Mouse (Mus musculus) erythroblast, embryonic 14.5 days (primary cell): Measurements from ENCODE around the gene Cyth4. TPM values are rescaled to one million over a fixed set of nuclear protein-coding genes. Genes with fewer than 3 reads are reported as not detected.

ENCODE experiments used
- H3K27me3 ChIP-seq: 2 replicates; pipeline ENCODE4 v1.6.1; 2012; ENCODE audit warnings: inconsistent platforms; ENCODE audit not compliant: control insufficient read depth
- H3K36me3 ChIP-seq: 2 replicates; pipeline ENCODE4 v1.6.1; 2012; ENCODE audit warnings: mild to moderate bottlenecking, inconsistent platforms; ENCODE audit not compliant: control insufficient read depth
- H3K4me1 ChIP-seq: 2 replicates; pipeline ENCODE4 v1.6.1; 2012; ENCODE audit warnings: inconsistent platforms; ENCODE audit not compliant: control insufficient read depth
- H3K4me3 ChIP-seq: replicated peaks from 2 replicates; pipeline ENCODE3; 2012; ENCODE audit warnings: moderate library complexity, mild to moderate bottlenecking, inconsistent platforms
- H3K9me3 ChIP-seq: 2 replicates; pipeline ENCODE4 v1.6.1; 2012; ENCODE audit warnings: low read length, inconsistent platforms, mixed read lengths; ENCODE audit not compliant: control insufficient read depth
- GATA1 ChIP-seq: IDR thresholded peaks from 2 replicates; pipeline ENCODE4 v1.6.1; 2012; ENCODE audit warnings: low read length, inconsistent platforms, mixed read lengths
- TAL1 ChIP-seq: IDR thresholded peaks from 3 replicates; pipeline ENCODE4 v1.6.1; 2012; ENCODE audit warnings: low read length, inconsistent platforms, mixed read lengths
- polyA plus RNA-seq: library from polyadenylated mRNA; stranded (reverse); fragments of >175 nt; gene quantifications from 2 replicates; pipeline ENCODE4 v1.2.3, GENCODE M21; 2012

Cyth4 gene
- polyA plus RNA-seq, 1 experiment = 0.08 TPM

DNA sequence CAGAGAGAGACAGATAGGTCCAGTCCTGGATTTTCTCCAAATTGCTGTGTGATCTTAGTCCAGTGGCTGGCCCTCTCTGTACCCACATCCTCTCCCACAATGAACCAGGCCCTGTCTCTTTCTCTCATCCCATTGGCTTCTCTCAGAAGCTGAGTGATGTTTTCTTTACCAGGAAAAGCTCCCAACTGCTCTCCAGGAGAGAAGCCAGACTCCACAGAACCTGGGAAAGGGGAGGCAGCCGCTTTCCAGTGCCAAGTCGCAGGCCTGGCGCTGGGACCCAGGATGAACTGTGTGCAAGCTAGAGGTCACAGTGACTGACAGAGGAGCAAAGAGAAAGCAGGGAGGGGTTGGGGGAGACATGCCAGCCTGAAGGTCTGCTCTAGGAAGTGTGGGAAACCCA, 28.1 kb downstream of the Cyth4 start:
- no peaks in the 10 kb centered on the region for H3K36me3 ChIP-seq
- no peak overlapping the region for H3K4me3 ChIP-seq
- no peaks in the 10 kb centered on the region for H3K27me3 ChIP-seq
- no peaks in the 10 kb centered on the region for H3K9me3 ChIP-seq
- TF ChIP-seq TAL1 (no peak), GATA1 (no peak)
- H3K4me1 ChIP-seq = no peaks in the 10 kb centered on the region

DNA sequence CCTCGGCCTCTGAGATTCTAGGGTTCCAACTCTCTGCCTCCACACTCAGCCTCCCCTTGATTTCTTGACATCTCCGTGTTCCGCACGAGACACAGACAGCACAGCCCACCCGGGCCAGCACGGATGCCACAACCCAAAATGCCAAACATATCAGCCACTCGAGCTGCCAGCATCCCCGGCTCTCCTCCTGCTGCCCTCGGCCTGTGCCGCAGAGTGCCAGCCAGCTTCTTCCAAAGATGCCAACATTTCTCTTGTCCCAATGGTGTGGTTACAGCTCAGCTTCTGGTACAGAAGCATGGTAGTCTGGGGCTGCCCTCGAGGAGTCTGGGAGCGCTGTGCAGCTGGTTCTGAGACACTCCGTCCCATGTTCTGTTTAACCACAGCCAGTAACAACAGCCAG, 29.4 kb downstream of the Cyth4 start:
- H3K27me3 ChIP-seq = no peaks in the 10 kb centered on the region
- TF ChIP-seq GATA1 = no peak
- no peak for TF ChIP-seq TAL1

DNA sequence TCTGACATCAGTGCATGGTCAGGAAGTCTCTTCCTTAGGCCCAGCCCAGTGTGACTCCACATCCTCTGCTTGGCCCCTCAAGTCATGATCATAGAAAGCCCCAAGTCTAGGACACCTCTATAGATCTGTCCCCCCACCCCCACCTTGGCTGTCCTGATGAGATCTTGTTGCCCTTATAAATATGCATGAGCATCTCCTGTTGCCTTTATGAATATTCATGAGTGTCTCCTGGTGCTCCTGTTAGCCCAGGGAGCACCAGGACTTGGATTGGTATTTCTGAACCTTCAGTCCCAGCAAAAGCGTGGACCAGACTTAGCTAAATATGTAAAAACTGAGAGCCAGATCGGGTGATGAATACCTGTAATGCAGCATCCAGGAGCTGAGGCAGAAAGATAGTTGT, 35.5 kb downstream of the Cyth4 start:
- no peaks in the 10 kb centered on the region for H3K27me3 ChIP-seq

More for the DNA sequence above, 29.4 kb downstream of the Cyth4 start:
- no peaks in the 10 kb centered on the region for H3K36me3 ChIP-seq
- no peak overlapping the region for H3K4me3 ChIP-seq
- H3K9me3 ChIP-seq = no peaks in the 10 kb centered on the region
- H3K4me1 ChIP-seq = no peaks in the 10 kb centered on the region

GRCm38 (mm10) chr15:78633413-78633812, 36.6 kb downstream of the Cyth4 start:
- Histone ChIP-seq H3K36me3 (no peaks in the 10 kb centered on the region), H3K4me3 (no peak overlapping the region), H3K27me3 (no peaks in the 10 kb centered on the region), H3K4me1 (no peaks in the 10 kb centered on the region), H3K9me3 (no peaks in the 10 kb centered on the region)
- TF ChIP-seq GATA1 (no peak), TAL1 (no peak)

More for the DNA sequence above, 35.5 kb downstream of the Cyth4 start:
- Histone ChIP-seq H3K4me3 (no peak overlapping the region), H3K36me3 (no peaks in the 10 kb centered on the region), H3K4me1 (no peaks in the 10 kb centered on the region), H3K9me3 (no peaks in the 10 kb centered on the region)
- TF ChIP-seq GATA1 (no peak), TAL1 (no peak)

- TF ChIP-seq TAL1 = no peak
- TF ChIP-seq GATA1 = no peak
- H3K4me1 ChIP-seq = no peaks in the 10 kb centered on the region
- no peak overlapping the region for H3K4me3 ChIP-seq
- no peaks in the 10 kb centered on the region for H3K9me3 ChIP-seq
- no peaks in the 10 kb centered on the region for H3K27me3 ChIP-seq
- H3K36me3 ChIP-seq = no peaks in the 10 kb centered on the region
Measured at GRCm38 (mm10) chr15:78634095-78634737, 37.4 kb downstream of the Cyth4 start.

DNA sequence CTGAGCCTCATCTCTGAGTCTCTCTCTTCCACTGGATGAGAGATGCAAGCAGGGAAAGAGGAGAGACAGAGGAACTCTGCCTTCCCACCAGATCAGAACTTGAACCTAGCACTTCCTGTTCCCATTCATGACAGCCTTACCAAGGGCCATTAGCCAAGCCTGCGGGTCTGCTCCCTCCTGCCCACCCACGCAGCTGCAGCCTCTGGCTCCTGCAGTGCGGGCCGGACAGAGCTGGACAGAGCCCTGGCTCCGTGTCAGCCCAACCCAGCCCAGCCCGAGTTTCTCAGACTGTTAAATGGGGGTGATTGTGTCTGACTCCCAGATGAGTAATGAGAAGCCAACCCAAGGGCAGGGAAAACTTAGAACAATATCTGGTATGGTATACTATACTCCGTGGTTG, 38.4 kb downstream of the Cyth4 start:
- Histone ChIP-seq H3K36me3 (no peaks in the 10 kb centered on the region), H3K4me3 (no peak overlapping the region), H3K9me3 (no peaks in the 10 kb centered on the region), H3K4me1 (no peaks in the 10 kb centered on the region), H3K27me3 (no peaks in the 10 kb centered on the region)
- no peak for TF ChIP-seq TAL1
- TF ChIP-seq GATA1 = no peak

GRCm38 (mm10) chr15:78643633-78644032, 46.8 kb downstream of the Cyth4 start:
- Histone ChIP-seq H3K4me1 (no peaks in the 10 kb centered on the region), H3K36me3 (no peaks in the 10 kb centered on the region), H3K9me3 (no peaks in the 10 kb centered on the region), H3K4me3 (no peak overlapping the region), H3K27me3 (no peaks in the 10 kb centered on the region)
- TF ChIP-seq TAL1 (no peak), GATA1 (no peak)

DNA sequence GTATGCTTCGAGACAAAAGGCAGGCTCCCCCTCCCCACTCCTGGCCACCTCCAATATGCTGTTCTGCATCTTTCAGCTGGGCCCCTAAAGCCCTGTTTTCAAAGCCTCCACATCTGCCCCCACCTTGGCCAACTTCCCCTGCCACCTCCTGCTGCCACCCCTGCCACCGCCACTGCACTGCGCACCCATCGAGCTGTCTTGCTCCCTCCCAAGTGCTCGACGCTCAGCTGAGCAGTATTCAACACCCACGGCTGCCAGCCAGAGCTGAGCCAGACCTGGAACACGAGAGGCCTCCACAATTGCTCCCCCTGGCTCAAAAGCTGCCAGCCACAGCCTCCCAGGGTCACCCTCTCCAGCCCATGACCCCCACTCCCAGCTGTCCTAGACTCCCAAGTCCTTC, 47.8 kb downstream of the Cyth4 start:
- H3K27me3 ChIP-seq = no peaks in the 10 kb centered on the region
- H3K9me3 ChIP-seq = no peaks in the 10 kb centered on the region
- no peak for TF ChIP-seq GATA1
- no peak for TF ChIP-seq TAL1
- H3K4me3 ChIP-seq = no peak overlapping the region
- no peaks in the 10 kb centered on the region for H3K36me3 ChIP-seq
- H3K4me1 ChIP-seq = no peaks in the 10 kb centered on the region

GRCm38 (mm10) chr15:78647746-78648145, 50.9 kb downstream of the Cyth4 start:
- Histone ChIP-seq H3K4me3 (no peak overlapping the region), H3K9me3 (no peaks in the 10 kb centered on the region), H3K36me3 (no peaks in the 10 kb centered on the region), H3K27me3 (no peaks in the 10 kb centered on the region), H3K4me1 (no peaks in the 10 kb centered on the region)
- TF ChIP-seq TAL1 (no peak), GATA1 (no peak)

- Histone ChIP-seq H3K4me3 (no peak overlapping the region), H3K36me3 (no peaks in the 10 kb centered on the region), H3K9me3 (no peaks in the 10 kb centered on the region), H3K4me1 (no peaks in the 10 kb centered on the region), H3K27me3 (no peaks in the 10 kb centered on the region)
- no peak for TF ChIP-seq GATA1
- TF ChIP-seq TAL1 = no peak
Measured at GRCm38 (mm10) chr15:78651169-78651568, 54.3 kb downstream of the Cyth4 start.
